Mouse (Mus musculus): ENCODE results near the gene Was. TPM values are rescaled to one million over a fixed set of nuclear protein-coding genes. Genes with fewer than 3 reads are reported as not detected.
A peak's percentile ranks its signal among the peaks of the same experiment; 100 is the strongest.

The Was gene
- 0.31 TPM in 1 of 2 replicates, not detected in the other for polyA plus RNA-seq (2016; fragmentation: Nextera tagmentation; extraction: Ambion mirVana)

DNA sequence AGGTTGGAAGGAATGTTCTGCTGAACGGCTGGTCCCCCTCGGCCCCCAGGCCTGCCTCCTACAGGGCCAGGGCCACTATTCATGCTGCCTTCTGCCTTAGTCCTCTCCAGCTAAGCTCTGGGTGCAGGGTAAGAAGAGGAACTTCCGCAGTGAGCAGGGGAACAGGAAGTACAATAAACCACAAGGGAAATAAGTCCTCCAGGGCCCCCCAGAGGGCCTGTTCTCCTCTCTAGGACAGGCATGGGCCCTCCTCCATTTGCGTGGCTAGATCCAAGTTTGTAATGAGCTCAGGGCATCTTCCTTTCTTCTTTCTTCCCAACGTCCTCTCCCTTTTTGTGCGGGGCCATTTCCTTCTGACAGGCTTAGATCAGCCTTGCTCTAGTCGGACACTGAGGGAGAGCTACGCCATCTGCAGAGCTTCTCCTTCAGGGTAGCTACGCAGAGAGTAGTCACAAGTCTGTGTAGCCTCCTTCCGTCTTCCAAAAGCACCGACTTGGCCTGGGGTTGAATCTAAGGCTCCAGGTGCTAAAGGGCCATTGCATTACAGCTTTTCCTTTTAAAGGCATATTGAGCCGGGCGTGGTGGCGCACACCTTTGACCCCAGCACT is at the start of gene Was:
Gene Was (minus strand): TSS at position 153 of the 608 bp plus-strand sequence.
- no peak within 1 kb of the TSS for H3K4me2 ChIP-seq
- H3K27me3 ChIP-seq (replicated peaks), result no peaks in the 10 kb centered on the region
- 71% methylated on average over 14 of the region's 14 CpGs for WGBS
- H3K36me3 ChIP-seq, result no peaks in the 10 kb centered on the region
- no peaks in the 10 kb centered on the region for H3K4me1 ChIP-seq (replicated peaks)
- H3K9ac ChIP-seq, result no peak within 1 kb of the TSS
- no peak within 1 kb of the TSS for H3K4me3 ChIP-seq
- H3K27ac ChIP-seq (ENCODE audit: poor library complexity, severe bottlenecking), result no peak within 1 kb of the TSS
- H3K9me3 ChIP-seq (replicated peaks), result no peaks in the 10 kb centered on the region
- no peak for ATAC-seq (ENCODE audit: insufficient number of reproducible peaks, low FRiP score)

DNA sequence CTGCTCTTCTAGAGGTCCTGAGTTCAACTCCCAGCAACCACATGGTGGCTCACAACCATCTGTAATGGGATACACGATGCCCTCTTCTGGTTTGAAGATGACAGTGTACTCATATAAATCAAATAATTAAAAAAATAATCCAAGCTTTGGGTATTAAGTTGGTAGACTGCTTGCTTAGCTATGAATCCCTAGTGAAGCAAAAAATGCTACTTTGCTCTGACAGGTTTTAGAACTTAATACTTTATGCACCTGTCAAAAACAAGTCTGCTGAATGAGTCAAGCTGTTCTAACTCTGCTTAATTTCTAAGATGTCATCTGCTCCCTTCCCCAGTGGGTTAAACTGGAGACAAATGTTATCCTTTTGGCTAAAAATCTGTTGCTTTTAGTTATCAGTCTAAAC is 49.2 kb upstream of the Was start:
- H3K27me3 ChIP-seq (replicated peaks), result no peaks in the 10 kb centered on the region
- H3K9me3 ChIP-seq (replicated peaks), result no peaks in the 10 kb centered on the region
- no peak overlapping the region for H3K27ac ChIP-seq (ENCODE audit: poor library complexity, severe bottlenecking)
- 63% methylated on average over 1 of the region's 1 CpGs for WGBS
- no peak for ATAC-seq (ENCODE audit: insufficient number of reproducible peaks, low FRiP score)
- H3K4me1 ChIP-seq (replicated peaks), result peaks cover 14% of the 10 kb centered on the region
- H3K36me3 ChIP-seq, result peaks cover 35% of the 10 kb centered on the region
- H3K4me2 ChIP-seq, result no peak overlapping the region
- no peak overlapping the region for H3K4me3 ChIP-seq
- H3K9ac ChIP-seq, result no peak overlapping the region

DNA sequence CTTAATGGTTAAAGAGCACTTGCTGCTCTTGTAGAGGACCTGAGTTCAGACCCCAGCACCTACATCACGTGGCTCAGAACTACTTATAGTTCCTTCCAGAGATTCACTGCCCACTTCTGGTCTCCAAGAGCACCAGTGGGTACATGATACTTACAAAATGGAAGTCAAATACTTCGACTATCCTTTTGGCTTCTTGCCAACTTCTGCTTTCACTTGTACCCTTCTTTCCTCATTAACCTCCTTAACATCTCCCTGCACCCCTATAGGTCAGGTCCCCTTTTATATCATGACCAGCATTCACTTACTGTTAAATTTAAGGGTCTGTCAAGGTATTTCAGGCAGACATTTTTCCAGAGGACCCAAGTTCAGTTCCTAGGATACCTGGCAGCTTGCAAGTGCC is 45.6 kb upstream of the Was start:
- WGBS, result 55% methylated on average over 2 of the region's 2 CpGs
- H3K9ac ChIP-seq, result no peak overlapping the region
- no peak overlapping the region for H3K27ac ChIP-seq (ENCODE audit: poor library complexity, severe bottlenecking)
- H3K4me3 ChIP-seq, result no peak overlapping the region
- H3K9me3 ChIP-seq (replicated peaks), result no peaks in the 10 kb centered on the region
- no peak overlapping the region for H3K4me2 ChIP-seq
- H3K4me1 ChIP-seq (replicated peaks), result 0 out of 2 replicates have a peak, but pooled peaks cover 4% of the 10 kb centered on the region
- no peaks in the 10 kb centered on the region for H3K27me3 ChIP-seq (replicated peaks)
- no peak for ATAC-seq (ENCODE audit: insufficient number of reproducible peaks, low FRiP score)
- H3K36me3 ChIP-seq, result peaks cover 15% of the 10 kb centered on the region

DNA sequence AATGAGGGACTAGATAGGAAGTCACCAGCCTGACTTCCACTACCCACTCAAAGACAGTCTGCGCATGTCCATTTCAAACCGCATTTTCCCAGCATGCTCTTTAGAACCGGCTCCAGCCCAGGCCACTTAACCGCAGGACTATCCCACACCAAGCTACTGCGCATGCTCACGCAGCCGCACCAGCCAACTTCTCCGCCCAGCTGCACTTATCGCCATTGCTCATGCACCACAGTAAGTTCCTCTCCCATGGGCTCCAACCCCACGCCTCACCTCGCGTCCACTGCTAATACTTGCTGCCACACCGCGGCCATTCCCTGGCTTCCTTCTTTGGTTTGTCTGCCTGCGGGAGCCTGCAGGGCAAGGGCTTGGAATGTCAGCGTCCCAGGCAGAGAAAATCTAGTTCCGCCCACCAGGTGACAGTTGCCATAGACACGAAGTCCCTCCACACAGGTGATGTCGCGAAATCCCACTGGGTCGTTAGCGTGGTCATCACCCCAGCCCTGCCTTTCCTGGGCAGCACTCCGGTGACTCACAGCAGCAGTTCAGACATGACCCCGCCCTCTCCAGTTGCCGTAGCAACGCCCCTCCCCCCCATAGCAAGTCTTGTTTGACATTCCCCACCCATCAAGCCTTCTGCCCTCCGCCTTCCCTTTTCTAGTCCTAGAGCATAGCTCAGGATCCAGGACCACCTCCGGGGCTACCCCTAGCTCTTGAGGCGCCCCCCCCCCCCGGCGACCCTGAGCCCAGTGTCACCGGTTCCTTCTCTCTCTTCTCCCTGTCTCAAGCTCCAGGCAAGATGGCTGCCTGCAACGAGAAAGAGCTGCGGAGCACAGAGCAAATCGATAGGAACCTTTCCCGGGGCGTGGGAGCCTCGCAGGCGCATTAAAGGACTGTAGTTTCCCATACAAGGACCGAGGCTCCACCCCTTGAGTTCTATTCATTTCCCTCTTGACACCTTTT is 42.0 kb upstream of the Was start, which contains the start of gene Wdr13:
Gene Wdr13 (minus strand): TSS at position 876 of the 960 bp plus-strand sequence.
- Histone ChIP-seq H3K27ac (ENCODE audit: poor library complexity, severe bottlenecking) (peak within 1 kb of the TSS; percentile 99), H3K36me3 (peaks cover 35% of the 10 kb centered on the region), H3K27me3 (replicated peaks) (no peaks in the 10 kb centered on the region), H3K9me3 (replicated peaks) (no peaks in the 10 kb centered on the region), H3K9ac (peak within 1 kb of the TSS; percentile 71), H3K4me2 (peak within 1 kb of the TSS; percentile 72), H3K4me3 (peak within 1 kb of the TSS; percentile 66), H3K4me1 (replicated peaks) (0 out of 2 replicates have a peak, but pooled peaks cover 4% of the 10 kb centered on the region)
- ATAC-seq (ENCODE audit: insufficient number of reproducible peaks, low FRiP score), result peak; percentile 93
- 16% methylated on average over 38 of the region's 40 CpGs for WGBS

DNA sequence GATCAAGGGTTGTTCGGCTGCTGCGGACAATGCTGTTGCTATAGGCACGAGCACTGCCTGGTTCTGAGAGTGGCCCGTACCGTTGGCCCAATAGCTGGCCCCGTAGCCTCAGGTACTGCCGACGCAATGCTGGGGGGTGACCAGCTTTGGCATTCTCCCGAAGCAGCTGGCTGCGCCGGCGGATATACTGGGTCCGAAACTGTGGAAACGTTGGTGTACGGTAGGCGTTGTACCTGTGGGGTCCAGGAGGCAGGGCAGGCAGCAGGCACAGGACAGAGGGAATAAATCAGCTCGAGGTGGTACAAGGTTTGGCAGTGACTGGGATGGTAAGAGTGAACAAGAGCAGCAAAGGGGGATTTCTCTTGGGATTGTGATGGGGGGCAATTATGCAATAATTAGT is 41.1 kb upstream of the Was start:
- no peak for ATAC-seq (ENCODE audit: insufficient number of reproducible peaks, low FRiP score)
- Histone ChIP-seq H3K4me3 (peak overlapping the region; percentile 66), H3K4me1 (replicated peaks) (0 out of 2 replicates have a peak, but pooled peaks cover 4% of the 10 kb centered on the region), H3K27me3 (replicated peaks) (no peaks in the 10 kb centered on the region), H3K9me3 (replicated peaks) (no peaks in the 10 kb centered on the region), H3K36me3 (peaks cover 40% of the 10 kb centered on the region), H3K4me2 (peak overlapping the region; percentile 72), H3K9ac (0 out of 2 replicates have a peak overlapping the region, but pooled peaks have one; percentile 24), H3K27ac (ENCODE audit: poor library complexity, severe bottlenecking) (no peak overlapping the region)
- 87% methylated on average over 17 of the region's 17 CpGs for WGBS

DNA sequence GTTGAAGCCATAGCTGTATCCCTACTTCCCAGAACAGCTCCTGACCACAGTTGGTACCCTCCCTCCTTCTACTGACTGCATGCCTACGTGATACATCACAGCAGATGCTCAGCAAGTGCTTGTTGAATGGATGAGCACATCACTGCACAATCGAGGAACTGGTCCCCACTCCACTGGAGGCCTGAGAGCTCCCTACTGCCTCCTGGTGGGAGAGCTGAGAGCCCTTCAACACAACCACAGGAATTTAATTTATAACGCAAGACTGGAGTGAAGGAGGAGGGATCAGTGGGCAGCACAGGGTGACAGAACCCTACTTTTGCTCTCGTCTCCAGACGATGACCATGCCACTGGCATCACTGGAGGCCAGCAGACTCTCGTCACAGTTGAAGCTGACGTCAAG is 34.9 kb upstream of the Was start:
- 73% methylated on average over 7 of the region's 7 CpGs for WGBS

DNA sequence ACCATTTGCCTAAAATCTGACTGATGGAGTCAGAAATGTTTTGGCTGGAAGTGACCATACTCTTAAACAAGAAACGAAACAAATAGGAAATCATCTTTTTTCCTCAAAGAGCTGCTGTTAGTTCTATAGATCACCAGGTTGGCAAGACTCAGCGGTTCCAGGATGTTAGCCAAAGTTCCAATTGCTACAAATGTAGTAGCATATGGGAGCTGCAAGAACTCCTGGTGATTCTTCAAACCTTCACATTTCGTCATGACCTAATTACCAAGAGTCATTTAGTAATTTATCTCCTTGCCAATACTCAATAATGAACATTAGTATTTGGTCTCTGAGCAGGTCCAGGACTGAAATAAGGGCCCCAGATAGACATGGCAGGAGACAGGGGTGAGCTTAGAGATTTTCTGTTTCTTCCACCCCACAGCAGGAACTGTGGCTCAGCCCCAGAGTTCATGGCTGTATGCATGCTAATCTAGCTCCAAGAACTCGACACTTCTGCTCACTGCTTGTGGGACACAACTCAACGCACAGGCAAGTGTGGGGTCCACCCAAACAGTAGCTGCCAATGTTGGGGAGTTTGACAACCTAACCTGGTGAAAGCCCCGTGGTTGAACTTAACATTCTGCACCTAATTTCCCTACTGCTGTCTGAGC is 33.6 kb upstream of the Was start:
- 74% methylated on average over 6 of the region's 6 CpGs for whole genome bisulfite sequencing
- Histone ChIP-seq H3K9me3 (replicated peaks) (peaks cover 9% of the 10 kb centered on the region; the same call in 1 of the 2 replicates), H3K27ac (ENCODE audit: poor library complexity, severe bottlenecking) (no peak overlapping the region), H3K27me3 (replicated peaks) (no peaks in the 10 kb centered on the region), H3K4me2 (no peak overlapping the region), H3K36me3 (peaks cover 41% of the 10 kb centered on the region), H3K4me1 (replicated peaks) (no peaks in the 10 kb centered on the region), H3K9ac (no peak overlapping the region), H3K4me3 (no peak overlapping the region)
- ATAC-seq (ENCODE audit: insufficient number of reproducible peaks, low FRiP score), result no peak

More for the DNA sequence above, 34.9 kb upstream of the Was start:
- Histone ChIP-seq H3K36me3 (peaks cover 54% of the 10 kb centered on the region), H3K27me3 (replicated peaks) (no peaks in the 10 kb centered on the region), H3K27ac (ENCODE audit: poor library complexity, severe bottlenecking) (no peak overlapping the region), H3K4me2 (no peak overlapping the region), H3K4me3 (no peak overlapping the region), H3K9ac (no peak overlapping the region), H3K4me1 (replicated peaks) (no peaks in the 10 kb centered on the region), H3K9me3 (replicated peaks) (0 out of 2 replicates have a peak, but pooled peaks cover 2% of the 10 kb centered on the region)
- no peak for ATAC-seq (ENCODE audit: insufficient number of reproducible peaks, low FRiP score)

DNA sequence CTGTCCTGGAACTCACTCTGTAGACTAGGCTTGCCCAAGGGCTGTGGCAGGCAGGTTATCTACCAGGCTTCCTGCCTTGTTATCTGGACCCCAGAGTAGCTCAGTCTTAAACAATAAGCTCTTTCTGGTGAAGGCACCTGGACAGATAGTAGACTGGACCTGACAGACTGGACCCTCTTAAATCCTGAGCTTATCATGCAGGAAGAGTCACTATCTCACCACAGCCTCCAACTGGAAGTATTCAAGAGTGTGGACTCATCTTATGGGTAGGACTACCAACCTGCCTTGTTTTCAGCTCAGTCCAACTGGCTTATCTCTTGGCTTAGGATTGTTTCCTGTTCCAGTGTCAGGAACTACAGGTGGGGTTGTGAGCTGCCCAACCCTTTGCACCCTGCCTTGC is 27.0 kb upstream of the Was start:
- H3K9me3 ChIP-seq (replicated peaks), result peaks cover 6% of the 10 kb centered on the region; the same call in 1 of the 2 replicates
- no peak overlapping the region for H3K4me3 ChIP-seq
- no peaks in the 10 kb centered on the region for H3K4me1 ChIP-seq (replicated peaks)
- no peak overlapping the region for H3K27ac ChIP-seq (ENCODE audit: poor library complexity, severe bottlenecking)
- ATAC-seq (ENCODE audit: insufficient number of reproducible peaks, low FRiP score), result no peak
- H3K36me3 ChIP-seq, result no peaks in the 10 kb centered on the region
- H3K9ac ChIP-seq, result no peak overlapping the region
- no peaks in the 10 kb centered on the region for H3K27me3 ChIP-seq (replicated peaks)
- no peak overlapping the region for H3K4me2 ChIP-seq

DNA sequence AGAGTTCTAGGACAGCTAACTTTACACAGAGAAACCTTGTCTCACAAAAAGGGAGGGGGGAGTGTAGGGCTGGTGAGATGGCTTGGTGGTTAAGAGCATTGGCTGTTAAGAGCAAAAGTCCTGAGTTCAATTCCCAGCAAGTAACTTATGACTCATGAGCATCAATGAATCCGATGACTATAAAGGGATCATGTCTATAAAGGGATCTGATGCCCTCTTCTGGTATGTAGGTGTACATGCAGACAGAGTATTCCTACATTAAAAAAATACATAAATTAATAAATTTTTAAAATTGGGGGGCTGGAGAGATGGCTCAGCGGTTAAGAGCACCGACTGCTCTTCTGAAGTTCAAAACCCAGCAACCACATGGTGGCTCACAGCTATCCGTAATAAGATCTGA is 25.0 kb upstream of the Was start:
- no peak for ATAC-seq (ENCODE audit: insufficient number of reproducible peaks, low FRiP score)
- 71% methylated on average over 4 of the region's 4 CpGs for WGBS

DNA sequence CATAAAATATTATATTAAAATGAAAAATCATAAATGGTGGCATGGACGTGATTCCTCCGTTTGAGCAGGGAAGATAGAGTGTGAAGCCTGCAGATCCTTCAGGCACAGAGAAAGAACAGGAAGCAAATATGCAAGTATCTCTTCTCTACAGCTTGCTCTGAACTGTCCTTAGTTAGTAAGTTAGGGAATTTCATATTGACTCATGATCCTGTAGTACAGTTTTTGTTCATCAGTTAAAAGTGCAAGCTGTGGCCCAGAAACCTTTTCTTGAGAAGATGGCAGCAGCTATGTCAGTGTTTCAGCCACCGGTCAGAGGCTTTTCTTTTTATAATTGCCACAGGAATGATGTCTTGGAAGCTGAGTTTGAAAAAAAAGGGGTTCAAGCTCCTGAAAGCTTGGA is 14.7 kb upstream of the Was start:
- no peak for ATAC-seq (ENCODE audit: insufficient number of reproducible peaks, low FRiP score)
- H3K4me3 ChIP-seq, result no peak overlapping the region
- H3K9ac ChIP-seq, result no peak overlapping the region
- whole genome bisulfite sequencing, result 88% methylated on average over 3 of the region's 3 CpGs
- H3K36me3 ChIP-seq, result no peaks in the 10 kb centered on the region
- no peaks in the 10 kb centered on the region for H3K27me3 ChIP-seq (replicated peaks)
- H3K9me3 ChIP-seq (replicated peaks), result no peaks in the 10 kb centered on the region
- peaks cover 7% of the 10 kb centered on the region for H3K4me1 ChIP-seq (replicated peaks)
- no peak overlapping the region for H3K4me2 ChIP-seq
- no peak overlapping the region for H3K27ac ChIP-seq (ENCODE audit: poor library complexity, severe bottlenecking)

More for the DNA sequence above, 25.0 kb upstream of the Was start:
- Histone ChIP-seq H3K9me3 (replicated peaks) (peaks cover 6% of the 10 kb centered on the region; the same call in 1 of the 2 replicates), H3K4me3 (no peak overlapping the region), H3K4me1 (replicated peaks) (no peaks in the 10 kb centered on the region), H3K4me2 (no peak overlapping the region), H3K27ac (ENCODE audit: poor library complexity, severe bottlenecking) (no peak overlapping the region), H3K9ac (no peak overlapping the region), H3K36me3 (no peaks in the 10 kb centered on the region), H3K27me3 (replicated peaks) (no peaks in the 10 kb centered on the region)

DNA sequence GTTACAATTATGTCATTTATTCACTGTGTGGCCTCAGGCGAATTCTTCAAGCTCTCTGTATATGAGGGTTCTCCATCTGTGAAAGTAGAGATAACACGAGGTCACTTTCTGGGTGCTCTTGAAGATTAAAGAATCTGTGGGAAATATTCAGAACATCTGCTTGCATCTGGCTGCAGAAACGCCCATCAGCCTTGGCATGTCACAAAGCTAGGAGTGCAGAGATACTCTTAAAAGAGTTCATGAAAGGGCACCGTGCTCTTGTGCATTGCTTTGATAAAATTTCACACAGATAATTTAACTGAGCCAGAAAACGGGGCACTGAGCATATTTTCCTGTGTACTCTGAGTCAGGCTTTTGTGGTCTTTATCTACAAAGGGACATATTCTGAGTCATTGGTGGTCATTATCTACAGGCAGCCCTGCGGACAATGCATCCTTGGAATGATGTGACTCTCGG is 11.9 kb upstream of the Was start:
- ATAC-seq (ENCODE audit: insufficient number of reproducible peaks, low FRiP score), result peak; percentile 80
- Histone ChIP-seq H3K27ac (ENCODE audit: poor library complexity, severe bottlenecking) (no peak overlapping the region), H3K4me3 (no peak overlapping the region), H3K4me1 (replicated peaks) (peaks cover 7% of the 10 kb centered on the region), H3K27me3 (replicated peaks) (no peaks in the 10 kb centered on the region), H3K9me3 (replicated peaks) (no peaks in the 10 kb centered on the region), H3K36me3 (no peaks in the 10 kb centered on the region), H3K9ac (no peak overlapping the region), H3K4me2 (no peak overlapping the region)
- WGBS, result 43% methylated on average over 7 of the region's 7 CpGs
